Mouse (Mus musculus) myocyte (in vitro differentiated cells): Measurements from ENCODE around the gene Sema3c. TPM values are rescaled to one million over a fixed set of nuclear protein-coding genes. Genes with fewer than 3 reads are reported as not detected.

ENCODE experiments used
- H3K27me3 ChIP-seq: one replicate; pipeline ENCODE4 v1.6.1; 2011; ENCODE audit not compliant: control insufficient read depth, insufficient read depth, insufficient read length
- H3K36me3 ChIP-seq: one replicate; pipeline ENCODE4 v1.6.1; 2011; ENCODE audit not compliant: control insufficient read depth, insufficient read depth
- H3K4me2 ChIP-seq: one replicate; pipeline ENCODE4 v1.6.1; 2011; ENCODE audit warnings: low read depth, control low read depth
- H3K4me3 ChIP-seq: one replicate; pipeline ENCODE4 v1.5.1; 2011; ENCODE audit warnings: mild to moderate bottlenecking, control low read depth, moderate library complexity
- H3K79me2 ChIP-seq: one replicate; pipeline ENCODE4 v1.6.1; 2011; ENCODE audit not compliant: control insufficient read depth, insufficient read depth
- H3ac ChIP-seq: one replicate; pipeline ENCODE4 v1.6.1; 2011; ENCODE audit not compliant: control insufficient read depth, insufficient read length
- CEBPB ChIP-seq: IDR thresholded peaks from 2 replicates; pipeline ENCODE4 v1.6.1; 2011; ENCODE audit warnings: mild to moderate bottlenecking, moderate library complexity; ENCODE audit not compliant: poor library complexity, insufficient read depth, severe bottlenecking
- E2F4 ChIP-seq: IDR thresholded peaks from one replicate; pipeline ENCODE4 v1.6.1; 2011; ENCODE audit warnings: mild to moderate bottlenecking, control low read depth, moderate library complexity; ENCODE audit not compliant: insufficient read depth
- MAX ChIP-seq: IDR thresholded peaks from one replicate; pipeline ENCODE4 v1.6.1; 2011; ENCODE audit warnings: low read depth, mild to moderate bottlenecking, control low read depth
- MYOD1 ChIP-seq, 3 experiments: IDR thresholded peaks; one replicate each; pipeline ENCODE4 v1.6.1; 2011; ENCODE audit warnings: control low read depth in 2 of 3, low read depth in 2 of 3, mild to moderate bottlenecking in 2 of 3, moderate library complexity in 1 of 3; ENCODE audit not compliant: insufficient read length in 2 of 3, control insufficient read depth in 1 of 3
- MYOG ChIP-seq, 3 experiments: IDR thresholded peaks; one replicate each; pipeline ENCODE4 v1.6.1; 2011; ENCODE audit warnings: control low read depth in 2 of 3, low read depth in 2 of 3, mild to moderate bottlenecking in 2 of 3; ENCODE audit not compliant: insufficient read length in 2 of 3, control insufficient read depth in 1 of 3, insufficient read depth in 1 of 3
- POLR2A ChIP-seq: IDR thresholded peaks from one replicate; pipeline ENCODE4 v1.6.1; 2011; ENCODE audit warnings: low read depth, mild to moderate bottlenecking, control low read depth, moderate library complexity; ENCODE audit not compliant: insufficient read length
- POLR2AphosphoS2 ChIP-seq: IDR thresholded peaks from one replicate; pipeline ENCODE4 v1.6.1; 2011; ENCODE audit warnings: low read depth, control low read depth; ENCODE audit not compliant: insufficient read length
- REST ChIP-seq: IDR thresholded peaks from one replicate; pipeline ENCODE4 v1.6.1; 2011; ENCODE audit warnings: mild to moderate bottlenecking, control low read depth, moderate library complexity; ENCODE audit not compliant: insufficient read depth, insufficient read length
- SRF ChIP-seq: IDR thresholded peaks from one replicate; pipeline ENCODE4 v1.6.1; 2011; ENCODE audit warnings: low read depth; ENCODE audit not compliant: control insufficient read depth, insufficient read length
- TCF12 ChIP-seq: IDR thresholded peaks from one replicate; pipeline ENCODE4 v1.6.1; 2011; ENCODE audit warnings: mild to moderate bottlenecking, control low read depth; ENCODE audit not compliant: poor library complexity, insufficient read depth, severe bottlenecking
- TCF3 ChIP-seq: IDR thresholded peaks from one replicate; pipeline ENCODE4 v1.6.1; 2011; ENCODE audit warnings: low read depth, control low read depth; ENCODE audit not compliant: insufficient read length
- USF1 ChIP-seq: IDR thresholded peaks from one replicate; pipeline ENCODE4 v1.6.1; 2011; ENCODE audit warnings: low read depth, mild to moderate bottlenecking, control low read depth, moderate library complexity
- polyA plus RNA-seq: library from polyadenylated mRNA; unstranded; fragments of >200 nt; fragmentation: generic; extraction: Trizol; gene quantifications from one replicate; pipeline ENCODE4 v1.2.1, GENCODE M21; 2012; ENCODE audit warnings: missing spikeins

The Sema3c gene
- polyA plus RNA-seq, 1 experiment = 2.2 TPM

GRCm38 (mm10) chr5:17647643-17648226 lies 73.7 kb downstream of the Sema3c start:
- Histone ChIP-seq H3K4me2 (no peak overlapping the region), H3K79me2 (no peaks in the 10 kb centered on the region), H3K36me3 (no peaks in the 10 kb centered on the region), H3ac (no peak overlapping the region), H3K4me3 (no peak overlapping the region), H3K27me3 (no peaks in the 10 kb centered on the region)
- TF ChIP-seq POLR2A (no peak), TCF3 (no peak), MYOD1 (IDR thresholded peaks at IDR 0.05; ENCODE audit: control insufficient read depth in 1 of 3, insufficient read length in 2 of 3, low read depth in 2 of 3) (no peak), SRF (no peak), MAX (no peak), MYOG (IDR thresholded peaks at IDR 0.05; ENCODE audit: control insufficient read depth in 1 of 3, insufficient read depth in 1 of 3, insufficient read length in 2 of 3, low read depth in 2 of 3) (no peak), TCF12 (no peak), REST (no peak), POLR2AphosphoS2 (no peak), USF1 (no peak), CEBPB (no peak), E2F4 (no peak)

DNA sequence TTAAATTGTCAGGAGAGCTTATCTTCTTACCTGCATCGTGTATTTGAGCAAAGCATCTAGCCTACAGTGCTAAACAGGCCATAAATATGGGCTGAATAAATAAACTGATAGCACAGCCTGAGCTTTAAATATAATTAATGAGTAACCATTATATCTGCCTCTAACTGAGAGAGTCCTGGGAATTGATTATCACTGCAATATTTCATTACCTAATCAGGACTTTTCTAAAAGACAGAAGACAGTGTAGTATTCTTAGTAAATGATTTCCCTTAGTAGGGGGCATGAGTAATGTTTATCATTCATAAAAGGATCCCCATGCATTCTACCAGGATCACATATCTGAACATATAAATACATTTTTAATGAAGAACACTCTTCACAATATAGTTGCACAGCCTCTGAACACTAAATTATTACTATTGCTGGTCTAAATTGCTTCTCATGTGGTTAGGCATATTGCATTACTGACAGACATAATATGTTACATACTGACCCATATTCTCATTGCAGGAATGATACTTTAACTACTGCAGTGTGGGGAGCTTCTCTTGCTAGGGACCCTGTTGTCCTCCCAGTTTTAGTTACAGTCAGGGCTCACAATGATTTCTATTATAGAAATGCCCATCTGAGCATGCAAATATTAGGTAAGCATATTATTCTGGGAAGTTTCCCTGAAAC lies 74.9 kb downstream of the Sema3c start:
- no peaks in the 10 kb centered on the region for H3K27me3 ChIP-seq
- no peak overlapping the region for H3K4me3 ChIP-seq
- TF ChIP-seq SRF = no peak
- no peak for TF ChIP-seq CEBPB
- no peak for TF ChIP-seq POLR2AphosphoS2
- H3K4me2 ChIP-seq = no peak overlapping the region
- no peak overlapping the region for H3ac ChIP-seq
- no peaks in the 10 kb centered on the region for H3K79me2 ChIP-seq
- no peaks in the 10 kb centered on the region for H3K36me3 ChIP-seq

- Histone ChIP-seq H3K4me2 (no peak overlapping the region), H3ac (no peak overlapping the region), H3K27me3 (no peaks in the 10 kb centered on the region), H3K36me3 (no peaks in the 10 kb centered on the region), H3K79me2 (no peaks in the 10 kb centered on the region), H3K4me3 (no peak overlapping the region)
- TF ChIP-seq USF1 (no peak), CEBPB (no peak), MYOD1 (IDR thresholded peaks at IDR 0.05; ENCODE audit: control insufficient read depth in 1 of 3, insufficient read length in 2 of 3, low read depth in 2 of 3) (no peak), TCF12 (no peak), POLR2AphosphoS2 (no peak), MYOG (IDR thresholded peaks at IDR 0.05; ENCODE audit: control insufficient read depth in 1 of 3, insufficient read depth in 1 of 3, insufficient read length in 2 of 3, low read depth in 2 of 3) (no peak), MAX (no peak), E2F4 (no peak), SRF (no peak)
Measured at GRCm38 (mm10) chr5:17661223-17661622, 87.1 kb downstream of the Sema3c start.

GRCm38 (mm10) chr5:17671356-17671755 lies 97.3 kb downstream of the Sema3c start:
- no peak overlapping the region for H3K4me2 ChIP-seq
- H3K79me2 ChIP-seq = no peaks in the 10 kb centered on the region
- H3K36me3 ChIP-seq = no peaks in the 10 kb centered on the region
- no peak for TF ChIP-seq POLR2AphosphoS2
- H3K27me3 ChIP-seq = no peaks in the 10 kb centered on the region
- no peak overlapping the region for H3K4me3 ChIP-seq
- H3ac ChIP-seq = no peak overlapping the region

DNA sequence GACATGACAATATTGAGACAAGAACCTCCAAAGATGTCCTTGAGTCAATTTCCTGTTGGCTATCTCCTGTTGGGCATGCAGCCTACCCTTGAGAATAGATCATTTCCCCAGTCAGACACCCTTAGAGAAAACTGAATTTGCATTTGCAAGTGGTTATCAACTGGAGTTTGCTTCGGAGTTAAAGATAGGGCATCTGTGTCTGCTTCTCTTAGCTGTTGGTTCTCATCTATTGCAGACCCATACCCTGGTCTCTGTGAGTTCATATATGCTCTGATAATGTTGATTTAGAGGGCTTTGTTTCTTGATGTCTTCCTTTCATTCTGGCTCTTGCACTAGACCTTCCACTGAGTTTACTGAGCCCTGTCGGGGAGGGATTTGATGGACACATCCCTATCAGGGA lies 106.8 kb downstream of the Sema3c start:
- H3K4me3 ChIP-seq = no peak overlapping the region

More for the DNA sequence above, 106.8 kb downstream of the Sema3c start:
- no peaks in the 10 kb centered on the region for H3K27me3 ChIP-seq
- H3K79me2 ChIP-seq = no peaks in the 10 kb centered on the region
- no peak overlapping the region for H3K4me2 ChIP-seq
- no peak for TF ChIP-seq MAX
- no peak for TF ChIP-seq CEBPB
- TF ChIP-seq TCF3 = no peak
- TF ChIP-seq REST = no peak
- TF ChIP-seq POLR2AphosphoS2 = no peak
- no peak for TF ChIP-seq MYOD1 (IDR thresholded peaks at IDR 0.05; ENCODE audit: control insufficient read depth in 1 of 3, insufficient read length in 2 of 3, low read depth in 2 of 3)
- no peak for TF ChIP-seq POLR2A
- TF ChIP-seq MYOG (IDR thresholded peaks at IDR 0.05; ENCODE audit: control insufficient read depth in 1 of 3, insufficient read depth in 1 of 3, insufficient read length in 2 of 3, low read depth in 2 of 3) = no peak
- no peak for TF ChIP-seq E2F4
- TF ChIP-seq TCF12 = no peak
- H3ac ChIP-seq = no peak overlapping the region
- no peaks in the 10 kb centered on the region for H3K36me3 ChIP-seq
